Mouse (Mus musculus): ENCODE data around the gene Pam16.

Gene Pam16

GRCm38 (mm10) chr16:4611193-4611592 is 13.6 kb downstream of the Pam16 start:
- no peak for DNase-seq (ENCODE audit: low spot score in 2 of 2)

- DNase-seq (ENCODE audit: low spot score in 2 of 2), result no peak
These were observed 16.2 kb downstream of the Pam16 start for GRCm38 (mm10) chr16:4608532-4609059.

- DNase-seq (ENCODE audit: low spot score in 2 of 2), result peak; percentile 56 to 72
These were observed 16.8 kb downstream of the Pam16 start for GRCm38 (mm10) chr16:4607818-4608531.

GRCm38 (mm10) chr16:4606431-4607084 is 18.2 kb downstream of the Pam16 start:
- no peak for DNase-seq (ENCODE audit: low spot score in 2 of 2)

GRCm38 (mm10) chr16:4605514-4606131 is 19.2 kb downstream of the Pam16 start:
- DNase-seq (ENCODE audit: low spot score in 2 of 2), result no peak

GRCm38 (mm10) chr16:4604293-4604837 is 20.4 kb downstream of the Pam16 start:
- no peak for DNase-seq (ENCODE audit: low spot score in 2 of 2)

GRCm38 (mm10) chr16:4603453-4603837 is 21.3 kb downstream of the Pam16 start:
- DNase-seq (ENCODE audit: low spot score in 2 of 2), result no peak

- DNase-seq (ENCODE audit: low spot score in 2 of 2), result no peak
These were observed 21.9 kb downstream of the Pam16 start for GRCm38 (mm10) chr16:4602766-4603452.

- DNase-seq (ENCODE audit: low spot score in 2 of 2), result no peak
These were observed 22.6 kb downstream of the Pam16 start for GRCm38 (mm10) chr16:4602189-4602588.

- no peak for DNase-seq (ENCODE audit: low spot score in 2 of 2)
These were observed 24.0 kb downstream of the Pam16 start for GRCm38 (mm10) chr16:4600701-4601310.

GRCm38 (mm10) chr16:4599616-4600015 is 25.2 kb downstream of the Pam16 start:
- no peak for DNase-seq (ENCODE audit: low spot score in 2 of 2)

- DNase-seq (ENCODE audit: low spot score in 2 of 2), result no peak
These were observed 25.8 kb downstream of the Pam16 start for GRCm38 (mm10) chr16:4598891-4599543.

GRCm38 (mm10) chr16:4598041-4598440 is 26.7 kb downstream of the Pam16 start:
- DNase-seq (ENCODE audit: low spot score in 2 of 2), result no peak

- no peak for DNase-seq (ENCODE audit: low spot score in 2 of 2)
These were observed 27.5 kb downstream of the Pam16 start for GRCm38 (mm10) chr16:4597296-4597695.

- DNase-seq (ENCODE audit: low spot score in 2 of 2), result no peak
These were observed 28.0 kb downstream of the Pam16 start for GRCm38 (mm10) chr16:4596836-4597235.

- DNase-seq (ENCODE audit: low spot score in 2 of 2), result no peak
These were observed 28.6 kb downstream of the Pam16 start for GRCm38 (mm10) chr16:4596141-4596728.

GRCm38 (mm10) chr16:4595527-4595963 is 29.2 kb downstream of the Pam16 start:
- DNase-seq (ENCODE audit: low spot score in 2 of 2), result no peak

GRCm38 (mm10) chr16:4594814-4595526 is 29.8 kb downstream of the Pam16 start:
- DNase-seq (ENCODE audit: low spot score in 2 of 2), result no peak

GRCm38 (mm10) chr16:4593971-4594813 is 30.6 kb downstream of the Pam16 start, which contains the start of gene Glis2:
Gene Glis2, plus strand, starts transcription at chr16:4594713.
- no peak for DNase-seq (ENCODE audit: low spot score in 2 of 2)
